Mouse (Mus musculus) cortical plate, adult 2 months (tissue): ENCODE results near the gene Ttll8. TPM values are rescaled to one million over a fixed set of nuclear protein-coding genes. Genes with fewer than 3 reads are reported as not detected.

ENCODE experiments used
- H3K27ac ChIP-seq: fragments of 200-500 bp; 2 replicates; pipeline ENCODE4 v1.5.1; 2012; ENCODE audit warnings: low read length, control low read depth, inconsistent platforms; ENCODE audit not compliant: insufficient read depth
- H3K4me1 ChIP-seq: fragments of 200-500 bp; 2 replicates; pipeline ENCODE4 v1.6.1; 2011; ENCODE audit warnings: low read length; ENCODE audit not compliant: control insufficient read depth, insufficient read depth
- H3K4me3 ChIP-seq: fragments of 200-500 bp; 2 replicates; pipeline ENCODE4 v1.5.1; 2011; ENCODE audit warnings: mild to moderate bottlenecking, low read length, control low read depth; ENCODE audit not compliant: insufficient read depth
- CTCF ChIP-seq: fragments of 200-500 bp; IDR thresholded peaks from 2 replicates; pipeline ENCODE4 v1.5.1; 2011; ENCODE audit warnings: mild to moderate bottlenecking, control low read depth, low read length; ENCODE audit not compliant: insufficient read depth; ENCODE audit errors: extremely low read depth
- POLR2A ChIP-seq: fragments of 200-500 bp; IDR thresholded peaks from 2 replicates; pipeline ENCODE4 v1.6.1; 2011; ENCODE audit warnings: mild to moderate bottlenecking, low read length, control low read depth; ENCODE audit not compliant: insufficient read depth; ENCODE audit errors: extremely low read depth
- polyA plus RNA-seq: library from polyadenylated mRNA; depleted of rRNA; stranded (reverse); fragments of >200 nt; gene quantifications from 2 replicates; pipeline ENCODE4 v1.2.3, GENCODE M21; 2012

Gene Ttll8
- polyA plus RNA-seq, 1 experiment = 1.6 TPM

DNA sequence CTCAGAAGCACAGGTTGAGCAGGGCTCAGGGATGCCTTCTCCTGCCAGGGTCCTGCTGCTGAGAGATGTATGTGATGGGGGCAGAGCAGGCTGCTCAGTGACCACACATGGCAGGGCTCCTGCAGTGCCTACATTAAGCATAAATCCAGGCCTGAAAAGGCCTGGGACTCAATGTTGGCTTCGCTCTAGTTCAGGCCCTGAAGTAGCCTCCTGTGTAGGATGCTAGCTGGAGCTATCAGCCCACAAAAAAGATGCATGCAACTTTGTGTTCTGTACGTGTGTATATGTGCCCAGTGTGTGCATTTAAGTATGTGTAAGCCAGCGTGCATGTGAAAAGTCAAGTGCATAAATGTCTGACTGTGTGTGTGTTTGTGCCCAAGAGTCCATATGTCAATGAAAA is 80.2 kb downstream of the Ttll8 start:
- TF ChIP-seq POLR2A (no peak), CTCF (no peak)
- Histone ChIP-seq H3K4me3 (no peak overlapping the region), H3K27ac (no peak overlapping the region), H3K4me1 (peaks cover 2% of the 10 kb centered on the region; the same call in 1 of the 2 replicates)

GRCm38 (mm10) chr15:88870418-88871185 is 83.6 kb downstream of the Ttll8 start:
- no peaks in the 10 kb centered on the region for H3K4me1 ChIP-seq
- TF ChIP-seq POLR2A (no peak), CTCF (no peak)
- no peak overlapping the region for H3K27ac ChIP-seq
- no peak overlapping the region for H3K4me3 ChIP-seq

- H3K4me1 ChIP-seq = no peaks in the 10 kb centered on the region
- no peak overlapping the region for H3K4me3 ChIP-seq
- no peak overlapping the region for H3K27ac ChIP-seq
- no peak for TF ChIP-seq CTCF
- TF ChIP-seq POLR2A = no peak
These were observed 86.0 kb downstream of the Ttll8 start for GRCm38 (mm10) chr15:88868024-88868742.

DNA sequence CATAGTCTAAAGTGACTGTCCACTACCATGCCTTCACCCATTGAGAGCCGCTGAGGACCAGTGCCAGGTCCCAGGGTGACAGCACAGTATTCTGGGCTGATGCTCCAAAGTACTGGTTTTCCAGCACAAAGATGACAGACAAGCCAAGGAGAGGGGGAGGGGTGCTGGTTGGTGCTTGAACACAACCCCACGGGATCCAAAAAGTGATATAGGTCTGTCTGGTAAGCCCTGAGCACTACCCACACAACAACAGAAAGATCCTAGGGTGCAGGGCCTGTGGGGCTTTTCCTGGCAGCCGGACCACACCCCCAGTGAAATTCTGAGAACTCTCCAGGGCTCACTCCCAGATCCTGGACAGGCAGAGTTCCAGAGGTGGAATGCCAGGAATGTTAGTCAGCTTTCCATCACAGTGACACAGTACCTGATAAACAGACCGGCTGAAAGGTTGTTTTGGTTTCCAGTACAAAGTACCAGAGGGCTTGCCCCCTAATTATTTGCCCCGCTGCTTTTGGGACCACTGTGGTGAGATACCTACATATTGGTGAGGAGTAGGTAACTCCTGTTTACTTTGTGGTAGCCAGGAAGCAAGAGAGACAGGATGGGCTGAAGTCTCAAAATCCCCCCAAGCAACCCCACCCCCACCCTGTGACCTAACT is 86.7 kb downstream of the Ttll8 start:
- no peak overlapping the region for H3K4me3 ChIP-seq
- no peaks in the 10 kb centered on the region for H3K4me1 ChIP-seq
- peak overlapping the region; percentile 13 for H3K27ac ChIP-seq
- TF ChIP-seq CTCF = no peak
- TF ChIP-seq POLR2A = no peak

DNA sequence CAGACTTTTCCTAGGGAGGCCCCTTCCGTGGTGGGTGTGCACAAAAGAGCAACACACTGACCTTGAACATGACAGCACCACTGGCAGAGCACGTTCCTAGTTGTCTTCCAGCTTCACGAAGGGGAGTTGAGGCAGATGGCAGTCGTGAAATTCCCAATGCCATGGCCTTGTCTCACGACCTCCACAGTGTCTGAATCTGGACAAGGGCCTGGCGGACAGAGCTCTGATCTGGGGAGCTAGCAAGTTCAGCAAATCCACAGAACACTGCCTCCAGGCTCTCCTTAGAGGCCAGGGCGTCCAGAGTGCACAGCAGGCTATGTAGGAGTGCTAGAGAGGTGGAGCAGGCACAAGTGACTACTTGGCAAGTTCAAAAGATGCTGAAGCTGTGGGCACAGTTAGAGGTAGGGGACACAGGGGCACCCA is 87.3 kb downstream of the Ttll8 start:
- no peak for TF ChIP-seq CTCF
- TF ChIP-seq POLR2A = peak; percentile 49; the same call in 1 of the 2 replicates
- Histone ChIP-seq H3K4me1 (no peaks in the 10 kb centered on the region), H3K4me3 (no peak overlapping the region), H3K27ac (peak overlapping the region; percentile 13; the same call in 1 of the 2 replicates)

- Histone ChIP-seq H3K4me3 (no peak overlapping the region), H3K4me1 (peaks cover 2% of the 10 kb centered on the region; the same call in 1 of the 2 replicates), H3K27ac (no peak overlapping the region)
- TF ChIP-seq CTCF (no peak), POLR2A (peak; percentile 39; the same call in 1 of the 2 replicates)
These were observed 88.1 kb downstream of the Ttll8 start for GRCm38 (mm10) chr15:88865888-88866695.

DNA sequence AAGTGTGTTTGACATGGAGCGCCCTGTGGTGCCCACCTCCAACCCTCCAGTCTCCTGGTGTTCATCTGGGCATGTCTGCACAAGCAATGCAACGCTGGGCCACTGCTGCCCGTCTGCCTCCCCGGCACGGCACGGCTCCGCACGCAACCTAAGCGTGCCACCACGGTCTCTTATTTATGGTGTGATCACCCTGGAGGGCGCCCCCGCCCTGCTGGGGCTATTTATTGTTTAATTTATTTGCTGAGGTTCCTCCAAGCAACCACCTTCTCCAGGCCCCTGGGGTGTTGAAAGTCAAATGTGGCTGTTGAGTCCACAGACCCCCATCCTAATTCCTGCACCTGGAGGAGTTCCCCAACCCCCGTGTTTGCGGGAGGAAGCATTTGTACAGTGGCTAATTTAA is 89.2 kb downstream of the Ttll8 start:
- Histone ChIP-seq H3K27ac (no peak overlapping the region), H3K4me3 (peak overlapping the region; percentile 63; the same call in 1 of the 2 replicates), H3K4me1 (peaks cover 2% of the 10 kb centered on the region; the same call in 1 of the 2 replicates)
- TF ChIP-seq CTCF = no peak

GRCm38 (mm10) chr15:88864270-88865030 is 89.8 kb downstream of the Ttll8 start:
- peak overlapping the region; percentile 63 for H3K4me3 ChIP-seq
- peak overlapping the region; percentile 11 for H3K27ac ChIP-seq
- peaks cover 2% of the 10 kb centered on the region; the same call in 1 of the 2 replicates for H3K4me1 ChIP-seq
- TF ChIP-seq CTCF (0 out of 2 replicates have a peak, but pooled peaks have one; percentile 10), POLR2A (no peak; the same call in 1 of the 2 replicates)
